Mouse (Mus musculus) cerebellum, adult 9-11 months (tissue): ENCODE results near the gene Pom121.
"Not testable (repeated sequence)": the region's sequence is repeated elsewhere in the genome, so short reads cannot be mapped to it uniquely, and the experiment has no call there.

ENCODE experiments used
- DNase-seq: peaks from one replicate; pipeline ENCODE4 v3.0.0; 2022

Gene Pom121

DNA sequence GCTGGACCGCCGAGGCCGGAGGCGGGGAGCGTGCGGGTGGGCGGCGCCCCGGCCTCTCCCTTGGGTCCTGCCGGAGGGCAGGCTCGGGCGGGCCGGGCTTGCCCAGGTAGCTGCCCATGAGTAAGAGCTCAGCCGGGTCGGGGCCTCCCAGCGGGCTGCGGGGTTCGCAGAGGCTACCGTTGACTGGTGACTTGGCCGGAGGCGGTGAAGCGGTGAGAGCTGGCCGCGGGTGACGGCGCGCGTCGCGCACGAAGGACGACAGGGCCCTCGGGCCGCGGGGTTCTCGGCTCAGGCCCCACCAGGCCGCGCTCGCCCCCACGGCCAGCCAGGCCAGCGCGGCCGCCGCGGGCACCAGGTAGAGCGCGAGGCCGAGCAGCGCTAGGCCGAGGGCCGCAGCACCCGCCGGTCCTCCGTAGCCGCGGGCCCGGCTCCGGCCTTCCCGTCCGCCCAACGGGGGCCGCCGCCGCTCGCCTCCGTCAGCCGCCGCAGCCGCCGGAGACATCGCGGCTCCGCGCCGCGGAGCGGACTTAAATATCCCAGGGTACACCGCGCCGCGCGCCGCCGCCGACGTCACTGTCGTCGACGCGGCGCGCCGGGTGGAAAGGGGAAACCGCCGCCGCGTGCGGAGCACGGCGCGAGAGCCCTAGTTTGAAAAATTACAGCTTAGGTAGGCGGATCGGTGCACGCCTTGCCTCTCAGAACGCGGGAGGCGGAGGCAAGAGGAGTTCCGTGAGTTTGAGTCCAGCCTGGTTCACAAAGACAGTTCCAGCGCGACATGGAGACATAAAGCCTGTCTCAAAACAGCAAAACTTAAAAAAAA is at the start of gene Pom121:
Gene Pom121 (minus strand): TSS at position 543 of the 820 bp plus-strand sequence.
- DNase-seq: peak; percentile 80

- DNase-seq: no peak
Observed at GRCm38 (mm10) chr5:135442430-135442829, 48.1 kb upstream of the Pom121 start.

DNA sequence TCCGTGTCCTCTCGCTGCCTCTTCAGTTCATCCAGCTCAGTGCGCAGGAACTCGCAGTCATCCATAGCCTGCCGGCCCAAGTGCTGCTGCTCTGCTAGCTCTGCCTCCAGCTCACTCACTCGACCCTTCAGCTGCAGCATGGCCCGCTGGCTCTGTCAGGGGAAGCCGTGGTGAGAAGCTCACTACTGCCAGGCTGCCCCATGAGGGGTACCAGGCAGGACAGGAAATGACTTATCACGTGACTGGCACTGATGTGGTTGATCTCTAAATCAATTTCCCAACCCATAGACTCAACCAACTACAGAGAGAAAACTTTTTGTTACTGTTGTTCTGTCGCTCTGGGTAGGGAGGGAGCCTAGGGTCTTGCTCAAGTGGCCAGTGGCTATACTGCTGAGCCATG is 40.7 kb upstream of the Pom121 start:
- no peak for DNase-seq

- no peak for DNase-seq
Observed at GRCm38 (mm10) chr5:135433861-135434260, 39.5 kb upstream of the Pom121 start.

- DNase-seq: no peak
Observed at GRCm38 (mm10) chr5:135431111-135431510, 36.8 kb upstream of the Pom121 start.

GRCm38 (mm10) chr5:135428786-135429185 is 34.4 kb upstream of the Pom121 start:
- no peak for DNase-seq

DNA sequence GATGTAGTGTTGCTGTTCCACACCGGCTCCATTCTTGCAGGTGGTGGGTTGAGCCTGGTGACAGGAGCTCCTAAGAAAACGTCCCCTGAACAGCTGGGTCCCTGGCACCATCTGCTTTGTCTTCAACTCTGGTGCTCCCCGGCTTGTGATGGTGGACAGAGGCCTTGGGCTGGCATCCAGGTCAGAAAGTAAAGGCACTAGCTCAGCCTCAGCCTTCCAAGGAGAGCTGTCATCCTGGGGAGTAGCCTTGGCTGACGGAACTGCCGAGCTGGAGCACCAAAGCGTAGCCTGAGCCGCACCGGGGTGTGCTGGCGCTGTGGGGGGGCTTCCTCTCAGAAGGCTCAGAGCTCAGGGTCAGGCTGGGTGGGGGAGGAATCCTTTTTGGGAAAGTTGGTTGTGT is 15.9 kb upstream of the Pom121 start:
- no peak for DNase-seq

DNA sequence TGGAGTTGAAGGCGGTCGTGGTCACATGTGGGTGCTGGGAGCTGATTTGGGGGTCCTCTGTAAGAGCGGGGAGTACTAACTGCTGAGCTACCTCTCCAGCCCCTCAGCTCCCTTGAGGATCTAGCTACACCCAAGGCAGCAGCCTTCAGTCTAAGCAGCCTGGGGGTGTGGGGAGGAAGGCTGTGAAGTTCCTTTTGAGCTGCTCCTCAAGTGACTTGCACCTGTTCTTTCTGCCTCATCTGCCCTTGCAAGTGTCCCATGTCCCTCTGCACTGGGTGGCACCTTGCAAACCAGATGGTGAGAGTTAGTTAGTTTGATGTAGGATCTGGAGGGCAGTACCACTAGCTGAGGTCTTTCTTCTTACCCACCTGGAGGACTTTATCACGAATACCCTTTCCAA is 13.8 kb upstream of the Pom121 start:
- no peak for DNase-seq

DNA sequence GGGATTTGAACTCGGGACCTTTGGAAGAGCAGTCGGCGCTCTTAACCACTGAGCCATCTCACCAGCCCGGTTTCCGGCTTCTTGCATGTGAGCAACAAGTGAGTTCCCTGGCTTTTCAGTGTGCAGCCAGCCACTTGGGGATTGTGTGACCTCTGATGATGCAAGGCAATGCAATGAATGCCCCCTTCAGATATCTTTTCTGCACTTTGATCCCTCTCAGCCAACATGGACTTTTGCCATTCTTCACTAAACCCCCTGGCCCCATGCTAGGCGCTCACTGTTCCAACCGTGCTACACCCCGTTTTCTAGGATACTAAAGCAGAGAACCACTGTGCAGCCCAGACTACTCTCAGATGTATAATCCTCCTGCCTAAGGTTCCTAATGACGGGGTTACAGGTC is 11.1 kb upstream of the Pom121 start:
- DNase-seq: no peak

DNA sequence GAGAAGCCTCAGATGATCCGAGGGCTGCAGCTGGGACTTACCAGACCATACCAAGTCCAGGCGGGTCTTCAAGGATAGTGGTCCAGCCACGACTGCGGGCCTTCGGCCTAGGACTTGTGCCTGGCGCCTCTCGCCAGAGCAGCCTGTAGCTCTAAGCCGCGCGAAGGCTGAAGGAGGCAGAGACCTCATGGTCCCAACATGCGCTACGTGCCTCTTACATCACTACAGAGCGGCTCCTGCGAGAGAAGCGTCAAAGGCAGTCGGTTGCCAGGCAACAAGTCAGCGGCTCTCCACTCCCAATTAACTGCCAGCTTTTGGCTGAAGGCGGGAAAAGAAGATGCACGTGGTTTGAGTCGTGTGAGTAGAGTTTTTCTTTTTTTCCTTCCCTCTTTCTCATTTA is 10.3 kb upstream of the Pom121 start:
- DNase-seq: no peak

DNA sequence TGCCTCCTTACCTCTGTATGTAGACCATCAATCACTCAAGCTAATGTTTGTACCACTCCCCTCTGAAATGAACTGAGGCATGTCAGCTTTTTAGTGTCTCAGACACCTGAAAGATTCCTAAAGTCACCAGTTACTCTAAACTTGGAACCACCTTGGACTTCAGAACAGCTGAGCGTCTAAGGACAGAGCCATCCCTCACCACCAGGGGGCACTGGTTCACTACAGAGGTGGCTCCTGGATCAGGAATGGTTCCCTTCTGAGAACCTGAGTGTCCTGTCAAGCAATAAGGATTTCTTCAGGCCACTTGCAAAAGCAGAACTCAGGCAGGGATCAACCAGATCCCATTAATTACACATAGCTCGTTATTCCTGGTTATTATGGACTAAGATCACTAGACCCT is 5.9 kb upstream of the Pom121 start:
- DNase-seq: peak; percentile 42

- DNase-seq: no peak
Observed at GRCm38 (mm10) chr5:135399382-135399781, 5.0 kb upstream of the Pom121 start.

DNA sequence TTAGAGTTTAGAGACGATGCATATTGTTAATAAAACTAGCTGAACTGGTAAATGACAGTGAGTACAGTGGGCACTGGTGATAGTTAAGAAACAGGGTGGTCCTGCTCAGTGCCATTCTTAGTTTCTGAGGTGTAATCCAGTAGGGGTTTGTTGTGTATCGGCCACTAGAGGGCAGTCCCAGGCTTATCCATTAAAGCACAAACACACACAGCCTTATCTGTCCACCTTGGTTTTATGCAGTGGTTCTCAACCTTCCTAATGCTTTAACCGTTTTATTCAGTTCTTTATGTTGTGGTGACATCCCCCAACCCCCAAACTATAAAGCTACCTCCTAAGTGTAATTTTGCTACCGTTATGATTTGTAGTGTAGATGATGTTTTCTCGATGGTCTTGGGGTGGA is 1.5 kb upstream of the Pom121 start:
- no peak for DNase-seq

GRCm38 (mm10) chr5:135383771-135384170 is 10.6 kb downstream of the Pom121 start:
- DNase-seq: no peak

GRCm38 (mm10) chr5:135382746-135383145 is 11.6 kb downstream of the Pom121 start:
- DNase-seq: no peak

GRCm38 (mm10) chr5:135381356-135381925 is 12.9 kb downstream of the Pom121 start:
- DNase-seq: no peak

GRCm38 (mm10) chr5:135380681-135381080 is 13.7 kb downstream of the Pom121 start:
- DNase-seq: no peak

DNA sequence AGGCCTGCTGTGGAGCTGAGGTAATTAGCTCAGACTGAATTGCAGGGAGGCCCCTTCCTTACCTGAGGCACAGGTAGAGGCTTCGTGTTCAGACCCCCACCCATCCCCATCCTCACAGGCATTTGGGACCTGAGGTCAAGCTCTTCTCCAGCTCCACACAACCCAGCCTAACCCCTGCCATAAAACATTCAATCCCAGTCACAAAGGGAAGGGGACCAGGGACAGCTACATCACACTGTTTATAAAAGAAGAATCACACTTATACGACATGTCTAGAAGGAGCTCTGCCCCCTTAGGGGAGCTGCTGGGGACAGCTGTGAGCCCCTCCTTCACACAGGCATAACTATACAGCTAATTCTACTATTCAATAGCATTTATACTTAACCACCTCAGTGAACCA is 18.0 kb downstream of the Pom121 start:
- no peak for DNase-seq

- DNase-seq: peak; percentile 46
Observed at GRCm38 (mm10) chr5:135375167-135375566, 19.2 kb downstream of the Pom121 start.

GRCm38 (mm10) chr5:135373601-135374000 is 20.7 kb downstream of the Pom121 start:
- no peak for DNase-seq

- DNase-seq: no peak
Observed at GRCm38 (mm10) chr5:135371195-135371594, 23.2 kb downstream of the Pom121 start.

DNA sequence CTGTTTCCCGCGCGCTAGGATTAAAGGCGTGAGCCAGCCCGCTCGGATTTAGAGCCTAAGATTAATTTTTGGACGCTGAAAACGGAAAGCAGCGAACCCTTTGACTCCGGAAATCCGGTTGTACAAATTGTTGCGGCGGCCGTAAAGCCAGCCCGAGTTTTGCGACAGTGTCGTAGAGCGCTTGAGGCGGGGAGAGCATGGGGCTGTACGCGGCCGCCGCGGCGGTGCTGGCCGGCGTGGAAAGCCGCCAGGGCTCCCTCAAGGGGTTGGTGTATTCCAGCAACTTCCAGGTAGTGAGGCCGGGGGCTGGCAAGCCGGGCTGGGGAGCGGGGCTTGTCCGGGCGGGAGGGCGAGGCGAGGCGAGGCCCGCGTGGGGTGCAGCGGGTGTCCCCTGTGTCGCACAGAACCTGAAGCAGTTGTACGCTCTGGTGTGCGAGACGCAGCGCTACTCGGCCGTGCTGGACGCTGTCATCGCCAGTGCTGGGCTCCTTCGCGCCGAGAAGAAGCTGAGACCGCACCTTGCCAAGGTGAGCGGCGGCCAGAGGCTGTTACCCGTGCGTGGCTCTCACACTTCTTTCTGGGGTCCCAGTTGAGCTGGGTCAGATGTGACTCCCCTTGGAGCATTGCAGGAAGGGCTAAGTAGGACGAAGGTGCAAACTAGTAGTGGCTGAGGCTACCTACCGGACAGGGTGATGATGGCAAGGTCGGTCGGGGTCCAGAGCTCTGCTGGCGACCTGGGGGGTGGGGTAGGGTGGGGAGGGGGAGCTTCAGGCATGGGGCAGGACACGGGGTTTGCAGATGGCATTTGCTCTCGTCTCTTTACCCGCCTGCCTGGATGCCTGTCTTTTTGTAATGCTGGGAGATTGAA is 24.3 kb downstream of the Pom121 start, which contains the start of gene Nsun5:
Gene Nsun5 (plus strand): TSS at position 167 of the 868 bp plus-strand sequence.
- DNase-seq: peak; percentile 92

GRCm38 (mm10) chr5:135369196-135369595 is 25.1 kb downstream of the Pom121 start:
- DNase-seq: not testable (repeated sequence)

- DNase-seq: no peak
Observed at GRCm38 (mm10) chr5:135368312-135368711, 26.0 kb downstream of the Pom121 start.
